Mouse (Mus musculus) forebrain, embryonic 10.5 days (tissue): ENCODE measurements around the gene Sidt1. TPM values are rescaled to one million over a fixed set of nuclear protein-coding genes. Genes with fewer than 3 reads are reported as not detected.

ENCODE experiments used
- DNase-seq: peaks from one replicate; pipeline ENCODE4 v3.0.0-alpha.2; 2017; ENCODE audit warnings: low spot score; ENCODE audit errors: extremely low spot score
- H3K27ac ChIP-seq: fragments of 300-500 bp; sonication (generic); 2 replicates; pipeline ENCODE4 v1.5.1; 2016; ENCODE audit warnings: mild to moderate bottlenecking
- H3K27me3 ChIP-seq: fragments of 300-500 bp; sonication (generic); 2 replicates; pipeline ENCODE4 v1.6.1; 2016; ENCODE audit warnings: mild to moderate bottlenecking; ENCODE audit not compliant: poor library complexity, severe bottlenecking
- H3K36me3 ChIP-seq: fragments of 300-500 bp; sonication (generic); replicated peaks from 2 replicates; pipeline ENCODE4 v1.6.1; 2016; ENCODE audit warnings: mild to moderate bottlenecking, moderate library complexity
- H3K4me1 ChIP-seq: fragments of 300-500 bp; sonication (generic); 2 replicates; pipeline ENCODE4 v1.6.1; 2016
- H3K4me3 ChIP-seq: fragments of 300-500 bp; sonication (generic); 2 replicates; pipeline ENCODE4 v1.5.1; 2016; ENCODE audit warnings: mild to moderate bottlenecking, moderate library complexity
- H3K9me3 ChIP-seq: fragments of 300-500 bp; sonication (generic); 2 replicates; pipeline ENCODE4 v1.6.1; 2016; ENCODE audit warnings: mild to moderate bottlenecking, moderate library complexity
- WGBS: fragments of 180-500 bp; shearing (Covaris S2); methylation state at CpG from one replicate; pipeline ENCODE4 v1.1.7; 2016; 5-methylcytosine and 5-hydroxymethylcytosine counted together
- polyA plus RNA-seq: library from polyadenylated mRNA; unstranded; fragments of >200 nt; fragmentation: Nextera tagmentation; extraction: Ambion mirVana; gene quantifications from 2 replicates; pipeline ENCODE4 v1.2.1, GENCODE M21; 2016

The Sidt1 gene
- polyA plus RNA-seq = 0.15 and 0.18 TPM in 2 replicates

- peak; percentile 35 for DNase-seq
- Histone ChIP-seq H3K36me3 (no peaks in the 10 kb centered on the region), H3K4me3 (peak within 1 kb of the TSS; percentile 76), H3K9me3 (peaks cover 5% of the 10 kb centered on the region; the same call in 1 of the 2 replicates), H3K4me1 (peaks cover 25% of the 10 kb centered on the region), H3K27me3 (peaks cover 49% of the 10 kb centered on the region), H3K27ac (peak within 1 kb of the TSS; percentile 71)
- WGBS = 7% methylated on average over 15 of the region's 15 CpGs
Observed at GRCm38 (mm10) chr16:44332861-44333284, at the start of gene Sidt1. Gene Sidt1 (minus strand): TSS chr16:44333196.

- Histone ChIP-seq H3K4me3 (no peak overlapping the region), H3K36me3 (peaks cover 55% of the 10 kb centered on the region), H3K4me1 (peaks cover 24% of the 10 kb centered on the region), H3K27ac (no peak overlapping the region), H3K27me3 (no peaks in the 10 kb centered on the region), H3K9me3 (no peaks in the 10 kb centered on the region)
- no peak for DNase-seq
- 16% methylated on average over 5 of the region's 5 CpGs for WGBS
Observed at GRCm38 (mm10) chr16:44381578-44381977, 48.6 kb upstream of the Sidt1 start.

GRCm38 (mm10) chr16:44380006-44380405 is 47.0 kb upstream of the Sidt1 start:
- H3K27me3 ChIP-seq = no peaks in the 10 kb centered on the region
- WGBS = 77% methylated on average over 4 of the region's 4 CpGs
- no peak overlapping the region for H3K27ac ChIP-seq
- DNase-seq = no peak
- peaks cover 41% of the 10 kb centered on the region for H3K36me3 ChIP-seq
- peaks cover 24% of the 10 kb centered on the region for H3K4me1 ChIP-seq
- H3K9me3 ChIP-seq = no peaks in the 10 kb centered on the region
- H3K4me3 ChIP-seq = no peak overlapping the region

GRCm38 (mm10) chr16:44375459-44375858 is 42.5 kb upstream of the Sidt1 start:
- Histone ChIP-seq H3K9me3 (no peaks in the 10 kb centered on the region), H3K36me3 (peaks cover 62% of the 10 kb centered on the region), H3K27me3 (no peaks in the 10 kb centered on the region), H3K4me3 (no peak overlapping the region), H3K27ac (no peak overlapping the region), H3K4me1 (0 out of 2 replicates have a peak, but pooled peaks cover under 1% of the 10 kb centered on the region)
- DNase-seq = no peak
- 91% methylated on average over 4 of the region's 4 CpGs for WGBS

- Histone ChIP-seq H3K27ac (no peak overlapping the region), H3K4me3 (no peak overlapping the region), H3K9me3 (no peaks in the 10 kb centered on the region), H3K36me3 (peaks cover 58% of the 10 kb centered on the region), H3K27me3 (no peaks in the 10 kb centered on the region), H3K4me1 (no peaks in the 10 kb centered on the region)
- WGBS = 96% methylated on average over 7 of the region's 7 CpGs
- no peak for DNase-seq
Observed at GRCm38 (mm10) chr16:44365522-44365921, 32.5 kb upstream of the Sidt1 start.

- 90% methylated on average over 10 of the region's 10 CpGs for whole genome bisulfite sequencing
Observed at GRCm38 (mm10) chr16:44361921-44362890, 29.2 kb upstream of the Sidt1 start.

GRCm38 (mm10) chr16:44357571-44358268 is 24.7 kb upstream of the Sidt1 start:
- no peak overlapping the region for H3K27ac ChIP-seq
- 79% methylated on average over 4 of the region's 4 CpGs for WGBS
- H3K9me3 ChIP-seq = no peaks in the 10 kb centered on the region
- no peaks in the 10 kb centered on the region for H3K4me1 ChIP-seq
- H3K27me3 ChIP-seq = no peaks in the 10 kb centered on the region
- no peak overlapping the region for H3K4me3 ChIP-seq
- no peak for DNase-seq
- H3K36me3 ChIP-seq = peaks cover 47% of the 10 kb centered on the region

More at GRCm38 (mm10) chr16:44361921-44362890, 29.2 kb upstream of the Sidt1 start:
- Histone ChIP-seq H3K4me1 (no peaks in the 10 kb centered on the region), H3K9me3 (no peaks in the 10 kb centered on the region), H3K27me3 (no peaks in the 10 kb centered on the region), H3K4me3 (no peak overlapping the region), H3K27ac (no peak overlapping the region), H3K36me3 (peaks cover 66% of the 10 kb centered on the region)
- DNase-seq = no peak

- Histone ChIP-seq H3K4me1 (no peaks in the 10 kb centered on the region), H3K4me3 (no peak overlapping the region), H3K36me3 (peaks cover 36% of the 10 kb centered on the region), H3K27me3 (no peaks in the 10 kb centered on the region), H3K9me3 (no peaks in the 10 kb centered on the region), H3K27ac (no peak overlapping the region)
- no peak for DNase-seq
- 86% methylated on average over 7 of the region's 7 CpGs for WGBS
Observed at GRCm38 (mm10) chr16:44356291-44356690, 23.3 kb upstream of the Sidt1 start.

GRCm38 (mm10) chr16:44349801-44350397 is 16.9 kb upstream of the Sidt1 start:
- H3K27me3 ChIP-seq = no peaks in the 10 kb centered on the region
- no peak overlapping the region for H3K4me3 ChIP-seq
- no peak for DNase-seq
- no peaks in the 10 kb centered on the region for H3K9me3 ChIP-seq
- no peak overlapping the region for H3K27ac ChIP-seq
- 95% methylated on average over 4 of the region's 4 CpGs for WGBS
- peaks cover 28% of the 10 kb centered on the region for H3K4me1 ChIP-seq
- H3K36me3 ChIP-seq = no peaks in the 10 kb centered on the region

- Histone ChIP-seq H3K9me3 (no peaks in the 10 kb centered on the region), H3K27me3 (no peaks in the 10 kb centered on the region), H3K36me3 (no peaks in the 10 kb centered on the region), H3K4me3 (peak within 1 kb of the TSS; percentile 92), H3K27ac (peak within 1 kb of the TSS; percentile 96), H3K4me1 (peaks cover 28% of the 10 kb centered on the region)
- WGBS = under 1% methylated on average over 67 of the region's 67 CpGs
- DNase-seq = peak; percentile 91
Observed at GRCm38 (mm10) chr16:44347071-44347901, 14.3 kb upstream of the Sidt1 start, which contains the start of gene Spice1. Gene Spice1 (plus strand): TSS chr16:44347121.

- H3K4me3 ChIP-seq = no peak overlapping the region
- DNase-seq = no peak
Observed at GRCm38 (mm10) chr16:44337541-44337940, 4.5 kb upstream of the Sidt1 start.

More at GRCm38 (mm10) chr16:44337541-44337940, 4.5 kb upstream of the Sidt1 start:
- Histone ChIP-seq H3K36me3 (no peaks in the 10 kb centered on the region), H3K9me3 (no peaks in the 10 kb centered on the region), H3K27ac (no peak overlapping the region), H3K4me1 (peaks cover 9% of the 10 kb centered on the region), H3K27me3 (peaks cover 26% of the 10 kb centered on the region)
